Mouse (Mus musculus) ES-E14 (cell line): ENCODE results near the gene Krtap16-1. TPM values are rescaled to one million over a fixed set of nuclear protein-coding genes. Genes with fewer than 3 reads are reported as not detected.

Experiments
- DNase-seq: peaks from one replicate; pipeline ENCODE4 v3.0.0-alpha.2; 2013; ENCODE audit warnings: low read depth, low spot score
- H3K27ac ChIP-seq: 2 replicates; pipeline ENCODE4 v1.5.1; 2012; ENCODE audit warnings: low read depth, mild to moderate bottlenecking, low read length, moderate library complexity, mixed read lengths; ENCODE audit not compliant: poor library complexity, insufficient read depth, severe bottlenecking
- H3K36me3 ChIP-seq: 2 replicates; pipeline ENCODE4 v1.6.1; 2012; ENCODE audit warnings: mild to moderate bottlenecking, low read length, moderate library complexity, mixed read lengths; ENCODE audit not compliant: control insufficient read depth, poor library complexity, insufficient read depth, severe bottlenecking
- H3K4me1 ChIP-seq, 2 experiments: fragments of 150-350 bp in 1 of 2; sonication (generic) in 1 of 2; 2 replicates each; pipeline ENCODE4 v1.6.1; 2012; ENCODE audit warnings: low read length in 2 of 2, mild to moderate bottlenecking in 1 of 2, mixed read lengths in 1 of 2; ENCODE audit not compliant: control insufficient read depth in 2 of 2, insufficient read depth in 2 of 2, poor library complexity in 1 of 2
- H3K4me3 ChIP-seq, 2 experiments: fragments of 150-350 bp in 1 of 2; sonication (generic) in 1 of 2; 2 replicates each; pipeline ENCODE4 v1.5.1; 2012; ENCODE audit warnings: low read length in 2 of 2, low read depth in 1 of 2, mild to moderate bottlenecking in 1 of 2, mixed read lengths in 1 of 2; ENCODE audit not compliant: insufficient read depth in 1 of 2, poor library complexity in 1 of 2, severe bottlenecking in 1 of 2
- H3K9ac ChIP-seq: 2 replicates; pipeline ENCODE4 v1.6.1; 2012; ENCODE audit warnings: low read depth, mild to moderate bottlenecking, low read length, mixed read lengths; ENCODE audit not compliant: poor library complexity, insufficient read depth, severe bottlenecking
- H3K9me3 ChIP-seq: fragments of 150-350 bp; sonication (generic); 2 replicates; pipeline ENCODE4 v1.6.1; 2012; ENCODE audit warnings: low read depth, mild to moderate bottlenecking, low read length; ENCODE audit not compliant: control insufficient read depth, insufficient read depth
- CHD2 ChIP-seq: IDR thresholded peaks from 2 replicates; pipeline ENCODE4 v1.6.1; 2014; ENCODE audit warnings: mild to moderate bottlenecking, low read depth, low read length, inconsistent platforms
- HCFC1 ChIP-seq: IDR thresholded peaks from 2 replicates; pipeline ENCODE4 v1.6.1; 2012; ENCODE audit warnings: low read length, inconsistent platforms, borderline replicate concordance; ENCODE audit not compliant: insufficient read depth
- MAFK ChIP-seq: IDR thresholded peaks from 2 replicates; pipeline ENCODE4 v1.6.1; 2014; ENCODE audit warnings: mild to moderate bottlenecking, low read depth, low read length, inconsistent platforms; ENCODE audit not compliant: insufficient read depth
- ZC3H11A ChIP-seq: IDR thresholded peaks from 2 replicates; pipeline ENCODE4 v1.6.1; 2012; ENCODE audit warnings: low read depth, mild to moderate bottlenecking, inconsistent platforms, low read length, borderline replicate concordance
- ZNF384 ChIP-seq: IDR thresholded peaks from 2 replicates; pipeline ENCODE4 v1.6.1; 2012; ENCODE audit warnings: low read depth, low read length, inconsistent platforms
- in situ Hi-C, 2 experiments: fragments of 600-800 bp; cut with MboI; formaldehyde crosslinking; loops; one replicate each; pipeline ENCODE4 v1.15.1; 2025; ENCODE audit warnings: low sequenced_read_pairs in 2 of 2, inconsistent platforms in 1 of 2; ENCODE audit not compliant: unreplicated experiment in 2 of 2
- total RNA-seq: library from RNA; depleted of rRNA; stranded (reverse); fragments of 300-350 nt; gene quantifications from 2 replicates; pipeline ENCODE4 v1.2.3, GENCODE M21; 2012

Gene Krtap16-1
- total RNA-seq, 1 experiment: not detected

- H3K36me3 ChIP-seq: no peaks in the 10 kb centered on the region
These were observed 18.4 kb upstream of the Krtap16-1 start for GRCm38 (mm10) chr11:100004846-100005245.

GRCm38 (mm10) chr11:99999091-99999490 is 12.7 kb upstream of the Krtap16-1 start:
- H3K4me3 ChIP-seq: no peak overlapping the region
- H3K36me3 ChIP-seq: no peaks in the 10 kb centered on the region
- H3K27ac ChIP-seq: no peak overlapping the region
- no peak for TF ChIP-seq HCFC1
- TF ChIP-seq ZC3H11A: no peak
- TF ChIP-seq MAFK: no peak
- no peak for TF ChIP-seq ZNF384
- no peak for TF ChIP-seq CHD2
- in situ Hi-C loops: no loop called here
- no peaks in the 10 kb centered on the region for H3K9me3 ChIP-seq
- H3K9ac ChIP-seq: no peak overlapping the region
- H3K4me1 ChIP-seq: no peaks in the 10 kb centered on the region
- no peak for DNase-seq

More at GRCm38 (mm10) chr11:100004846-100005245, 18.4 kb upstream of the Krtap16-1 start:
- Histone ChIP-seq H3K9ac (no peak overlapping the region), H3K4me1 (no peaks in the 10 kb centered on the region), H3K9me3 (no peaks in the 10 kb centered on the region), H3K4me3 (no peak overlapping the region), H3K27ac (no peak overlapping the region)
- DNase-seq: peak; percentile 40
- in situ Hi-C loops: no loop called here
- TF ChIP-seq MAFK (0 out of 2 replicates have a peak, but pooled peaks have one; percentile 29), CHD2 (no peak), ZNF384 (peak; percentile 97), ZC3H11A (peak; percentile 62; the same call in 1 of the 2 replicates)

DNA sequence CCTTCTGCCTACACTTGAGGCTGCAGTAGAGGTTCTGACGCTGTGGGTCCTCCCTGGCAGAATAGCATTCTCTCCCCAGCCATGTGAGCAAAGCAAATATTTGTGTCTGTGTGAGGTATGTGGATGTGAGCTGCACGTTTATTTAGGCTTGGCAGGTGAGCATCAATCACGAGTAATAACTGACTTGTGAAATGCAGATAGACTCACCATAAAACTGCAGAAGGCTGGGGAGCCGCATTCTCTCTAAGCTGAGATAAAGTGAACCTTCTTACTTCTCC is 7.9 kb upstream of the Krtap16-1 start:
- DNase-seq: no peak
- no peaks in the 10 kb centered on the region for H3K4me1 ChIP-seq
- H3K27ac ChIP-seq: no peak overlapping the region
- TF ChIP-seq ZNF384 (no peak), MAFK (no peak), HCFC1 (no peak), CHD2 (no peak), ZC3H11A (no peak)
- in situ Hi-C loops: no loop called here
- no peaks in the 10 kb centered on the region for H3K9me3 ChIP-seq
- no peak overlapping the region for H3K9ac ChIP-seq
- H3K4me3 ChIP-seq: no peak overlapping the region
- H3K36me3 ChIP-seq: no peaks in the 10 kb centered on the region

- Histone ChIP-seq H3K9ac (peak within 1 kb of the TSS; percentile 44; the same call in 1 of the 2 replicates), H3K4me3 (peak within 1 kb of the TSS; percentile 32 to 62; a peak in 3 of 4 replicates), H3K4me1 (no peaks in the 10 kb centered on the region), H3K9me3 (no peaks in the 10 kb centered on the region), H3K36me3 (no peaks in the 10 kb centered on the region), H3K27ac (no peak within 1 kb of the TSS)
- DNase-seq: no peak
- in situ Hi-C loops: no loop called here
- TF ChIP-seq CHD2 (no peak), HCFC1 (no peak), ZNF384 (no peak), ZC3H11A (no peak), MAFK (no peak)
These were observed 7.4 kb upstream of the Krtap16-1 start, which contains the start of gene Krtap17-1 for GRCm38 (mm10) chr11:99993620-99994383. TSS of gene Krtap17-1 (minus strand) at chr11:99993994.
